Mouse (Mus musculus): ENCODE results near the gene Kcnab3.
A peak's percentile ranks its signal among the peaks of the same experiment; 100 is the strongest.
"Not testable (repeated sequence)": the region's sequence is repeated elsewhere in the genome, so short reads cannot be mapped to it uniquely, and the experiment has no call there.

The Kcnab3 gene

DNA sequence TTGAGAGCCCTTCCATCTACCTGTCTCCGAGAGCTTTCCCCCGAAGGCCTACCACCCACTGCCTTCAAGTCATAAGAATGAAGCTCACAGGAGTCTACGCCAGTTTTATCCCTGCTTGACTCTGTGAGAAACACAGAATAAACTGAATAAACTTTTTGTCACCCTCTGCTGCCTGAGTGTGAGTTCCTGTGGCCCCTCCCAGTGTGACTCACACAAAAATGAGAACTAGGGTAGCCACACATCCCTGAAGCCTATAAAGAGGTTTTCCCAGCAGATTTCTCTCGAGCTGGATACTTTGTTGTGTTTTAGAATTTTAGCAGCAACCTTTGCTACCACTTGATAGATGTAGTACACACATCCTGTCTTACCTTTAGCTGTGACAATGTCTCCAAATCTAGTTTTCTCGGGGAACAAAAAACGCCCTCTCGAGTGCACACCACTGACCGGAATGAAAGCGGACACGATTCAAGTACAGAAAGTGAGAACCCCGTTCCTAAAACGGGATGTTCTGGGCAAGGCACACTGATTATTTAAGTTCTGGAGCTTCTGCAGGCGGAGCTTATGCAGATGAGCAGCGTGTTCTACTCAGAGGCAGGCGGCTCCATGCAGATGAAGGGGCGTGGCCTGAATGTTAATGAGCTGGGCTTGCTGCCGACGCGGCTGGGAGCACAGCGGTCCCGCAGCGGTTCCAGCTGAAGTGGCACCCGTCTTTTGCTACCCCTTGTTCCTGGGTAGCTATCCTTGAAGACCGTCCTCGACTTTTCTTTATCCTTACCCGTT lies at the start of gene Kcnab3:
Gene Kcnab3 (plus strand): TSS at position 631 of the 780 bp plus-strand sequence.
- DNase-seq (ENCODE audit: low spot score): peak; percentile 82

DNA sequence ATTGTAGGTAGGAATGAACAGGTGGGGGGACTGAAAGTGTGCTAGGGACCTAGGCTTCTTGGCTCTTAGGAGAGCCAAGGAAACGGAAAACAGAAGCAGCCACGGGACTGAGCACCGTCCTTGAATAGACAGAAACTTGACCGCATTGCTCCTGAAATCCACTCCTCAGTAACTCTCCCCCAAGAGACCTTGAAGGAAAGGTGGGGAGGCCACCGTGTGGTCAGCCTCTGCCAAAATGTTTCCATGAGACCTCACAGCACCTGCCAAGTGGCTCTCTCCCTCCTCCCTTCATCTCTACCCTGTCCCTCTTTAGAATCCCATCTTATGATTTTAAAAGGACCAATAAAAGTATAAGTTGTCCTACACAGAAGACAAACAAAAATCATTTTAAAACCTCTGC lies 48.8 kb upstream of the Kcnab3 start:
- no peak for DNase-seq (ENCODE audit: low spot score)

DNA sequence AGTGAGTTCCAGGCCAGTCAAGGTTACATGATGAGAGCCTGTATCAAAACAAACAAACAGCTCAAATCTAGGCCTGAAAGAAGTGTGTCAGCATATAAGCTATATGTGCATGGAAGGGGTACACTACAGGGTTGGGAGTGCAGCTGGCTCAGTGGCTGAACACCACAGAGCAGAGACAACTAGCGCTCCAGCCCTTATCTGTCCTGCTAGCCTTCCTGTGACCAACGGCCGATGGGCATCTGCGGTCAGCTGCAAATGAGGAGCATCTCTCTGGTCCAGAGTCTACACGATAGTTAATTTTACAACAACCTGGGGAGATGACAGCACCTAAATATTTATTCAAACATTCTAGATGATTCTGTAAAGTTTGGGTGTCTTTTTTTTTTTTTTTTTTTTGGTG lies 34.9 kb upstream of the Kcnab3 start:
- DNase-seq (ENCODE audit: low spot score): no peak

DNA sequence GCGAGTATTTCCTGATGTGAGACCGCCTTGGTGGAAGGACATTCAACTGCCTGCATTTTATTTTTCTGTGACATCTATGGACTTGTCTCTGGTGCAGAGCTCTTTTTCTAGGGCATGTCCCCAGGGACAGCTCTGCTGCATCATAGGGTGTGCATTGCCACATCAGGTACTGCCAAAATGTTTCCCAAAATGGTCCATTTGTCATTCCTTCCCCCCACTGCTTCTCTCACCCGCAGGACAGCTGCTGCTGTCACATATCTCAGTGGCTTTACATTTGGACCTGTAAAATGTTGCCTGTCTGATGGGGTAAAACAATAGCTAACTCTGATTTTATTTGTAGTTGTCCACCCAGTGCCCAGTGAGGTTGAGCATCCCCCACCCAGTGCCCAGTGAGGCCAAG lies 30.8 kb upstream of the Kcnab3 start:
- DNase-seq (ENCODE audit: low spot score): no peak

DNA sequence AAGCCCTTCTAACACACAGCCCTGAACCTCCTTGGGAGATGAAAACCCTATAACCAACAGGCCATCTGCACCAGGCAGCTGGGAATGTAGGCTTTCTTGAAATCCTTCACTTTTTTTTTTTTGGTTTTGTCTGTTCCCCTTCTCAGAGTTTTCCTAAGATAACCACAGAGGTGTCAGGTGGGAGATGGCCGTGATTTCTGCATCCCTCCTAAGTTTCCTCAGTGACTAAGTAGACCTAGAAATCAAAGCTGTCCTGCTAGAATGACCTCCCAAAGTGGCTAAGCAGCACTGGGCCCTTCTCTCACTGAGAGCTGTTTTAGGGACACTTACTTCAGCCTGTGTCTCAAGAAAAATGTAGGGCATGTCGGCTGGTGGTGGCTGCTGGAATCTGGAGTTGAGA lies 28.3 kb upstream of the Kcnab3 start:
- DNase-seq (ENCODE audit: low spot score): no peak

DNA sequence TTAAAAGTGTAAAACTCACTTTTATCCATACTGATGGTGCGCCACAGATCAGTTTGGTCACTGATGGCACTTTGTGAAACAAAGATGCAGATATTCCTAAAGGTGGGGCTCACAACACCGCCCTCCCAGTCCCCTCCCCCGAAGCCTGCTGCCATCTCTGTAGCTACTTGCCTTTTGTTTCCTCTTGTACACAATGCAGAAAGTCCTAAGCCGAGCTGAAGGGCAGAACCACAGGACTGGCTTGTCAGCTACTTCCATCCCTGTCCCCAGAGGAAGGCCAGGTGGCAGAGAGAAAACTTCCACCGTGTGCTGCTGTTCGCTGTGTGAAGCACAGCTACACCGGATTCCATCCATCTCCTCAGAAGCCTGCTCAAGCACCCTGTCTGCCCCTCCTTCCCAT lies 27.8 kb upstream of the Kcnab3 start:
- DNase-seq (ENCODE audit: low spot score): no peak

DNA sequence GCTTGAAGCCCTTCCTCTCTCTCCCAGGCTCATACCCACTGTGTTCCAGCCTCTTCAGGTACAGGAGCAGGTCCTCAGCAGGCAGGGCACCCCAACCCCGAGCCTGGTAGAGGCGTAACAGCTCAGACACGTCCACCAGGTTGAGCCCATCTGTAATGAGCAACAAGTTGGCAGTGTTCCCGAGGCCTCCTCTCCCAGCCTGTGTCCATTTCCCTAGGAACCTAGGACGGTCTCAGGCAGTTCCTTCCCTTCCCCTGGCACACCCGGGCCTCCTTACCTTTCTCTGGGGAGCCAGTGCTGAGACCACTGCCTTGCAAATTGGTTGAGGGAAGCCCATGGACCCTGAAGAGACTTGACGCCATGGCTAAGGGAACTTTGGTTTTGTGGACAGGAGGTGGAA lies 23.2 kb upstream of the Kcnab3 start:
- no peak for DNase-seq (ENCODE audit: low spot score)

DNA sequence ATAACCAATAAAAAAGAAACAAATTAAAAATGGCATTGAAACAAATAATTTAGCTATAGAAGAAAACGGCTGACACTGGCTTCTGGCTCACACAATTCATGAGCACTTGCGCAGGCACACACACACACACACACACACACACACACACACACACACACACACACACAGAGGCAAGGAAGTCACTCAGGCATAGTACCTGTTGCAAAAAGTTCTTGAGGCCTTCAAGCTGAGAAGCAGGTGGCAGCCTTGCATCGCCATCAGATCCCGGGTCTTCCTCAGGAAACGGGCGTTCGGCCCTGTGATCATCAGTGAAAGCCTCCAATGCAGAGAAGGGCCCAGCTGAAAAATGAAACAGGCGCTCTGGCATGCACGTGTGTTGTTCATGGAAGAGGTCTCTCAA lies 20.8 kb upstream of the Kcnab3 start:
- DNase-seq (ENCODE audit: low spot score): no peak

DNA sequence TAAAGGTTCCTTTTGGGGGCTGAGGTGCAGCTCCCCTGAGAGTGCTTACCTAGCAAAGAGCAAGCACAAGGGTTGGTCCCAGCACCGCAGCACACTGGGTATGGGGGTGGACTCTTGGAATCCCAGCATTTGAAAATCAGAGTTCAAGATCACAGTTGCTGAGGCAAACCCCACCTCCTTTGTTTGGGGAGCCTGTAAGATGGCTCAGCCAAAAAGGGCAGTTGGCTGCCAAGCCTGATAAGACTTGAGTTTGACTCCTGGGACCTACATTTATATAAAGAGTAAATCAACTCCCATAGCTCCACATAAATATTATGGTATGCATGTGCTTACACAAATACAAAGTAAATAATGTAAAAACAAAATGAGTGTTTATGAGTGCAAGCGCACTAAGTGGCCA lies 20.0 kb upstream of the Kcnab3 start:
- DNase-seq (ENCODE audit: low spot score): no peak

DNA sequence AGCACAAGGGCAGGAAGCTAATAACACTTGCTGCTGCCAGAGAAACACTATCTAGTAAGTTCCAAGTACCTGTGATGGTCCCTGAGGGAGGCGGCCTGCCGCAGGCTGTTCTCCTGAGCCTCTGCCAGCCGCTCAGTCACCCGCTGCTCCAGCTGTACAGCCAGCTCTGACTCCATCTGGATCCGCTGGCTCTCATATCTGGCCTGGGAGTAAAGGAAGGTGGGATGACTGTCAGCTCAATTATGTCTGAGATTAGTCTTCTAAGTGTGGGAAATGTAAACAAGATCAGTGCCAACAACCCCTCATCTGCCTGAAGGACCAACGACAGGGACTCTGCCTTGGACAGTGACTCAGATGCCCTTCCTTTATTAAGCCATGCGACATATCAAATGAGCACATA lies 14.8 kb upstream of the Kcnab3 start:
- no peak for DNase-seq (ENCODE audit: low spot score)

DNA sequence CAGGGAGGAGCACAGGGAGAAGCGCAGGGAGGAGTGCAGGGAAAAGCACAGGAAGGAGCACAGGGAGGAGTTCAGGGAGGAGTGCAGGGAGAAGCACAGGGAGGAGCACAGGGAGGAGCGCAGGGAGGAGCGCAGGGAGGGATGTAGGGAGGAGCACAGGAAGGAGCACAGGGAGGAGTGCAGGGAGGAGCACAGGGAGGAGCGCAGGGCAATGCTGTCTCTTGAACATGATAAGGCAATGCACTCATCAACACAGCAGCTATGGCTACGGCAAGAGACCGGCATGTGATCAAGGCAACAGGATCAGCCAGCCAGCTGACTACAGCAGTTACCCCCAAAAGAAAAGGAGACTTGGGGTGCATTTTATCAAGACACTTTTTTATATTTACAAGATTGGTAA lies 9.7 kb upstream of the Kcnab3 start:
- no peak for DNase-seq (ENCODE audit: low spot score)

DNA sequence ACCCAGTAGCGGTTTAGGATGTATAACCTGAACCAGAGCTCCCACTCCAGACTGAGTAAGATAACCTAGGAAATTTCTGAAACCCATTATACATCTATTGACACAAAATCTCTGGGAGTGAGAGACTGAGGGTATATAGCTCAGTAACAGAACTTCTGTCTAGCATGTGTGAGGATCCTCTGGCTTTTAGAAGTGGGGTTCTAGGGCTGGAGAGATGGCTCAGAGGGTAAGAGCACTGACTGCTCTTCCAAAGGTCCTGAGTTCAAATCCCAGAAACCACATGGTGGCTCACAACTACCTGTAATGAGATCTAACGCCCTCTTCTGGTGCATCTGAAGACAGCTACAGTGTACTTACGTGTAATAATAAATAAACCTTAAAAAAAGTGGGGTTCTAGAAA lies 8.1 kb upstream of the Kcnab3 start:
- not testable (repeated sequence) for DNase-seq (ENCODE audit: low spot score)

DNA sequence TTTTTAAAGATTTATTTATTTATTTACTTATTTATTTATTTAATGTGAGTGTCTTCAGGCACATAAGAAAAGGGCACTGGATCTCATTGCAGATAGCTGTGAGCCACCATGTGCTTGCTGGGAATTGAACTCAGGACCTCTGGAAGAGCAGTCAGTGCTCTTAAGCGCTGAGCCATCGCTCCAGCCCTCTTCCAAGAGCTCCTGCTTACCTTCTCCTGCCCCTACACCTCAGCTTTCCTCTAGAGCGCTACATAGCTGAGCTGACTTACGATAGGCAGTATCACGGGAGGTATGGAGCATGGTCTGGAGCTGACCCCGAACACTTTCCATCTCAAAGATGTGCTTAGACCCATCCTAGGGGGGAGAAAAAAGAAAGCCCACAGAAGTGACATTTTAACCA lies 4.5 kb upstream of the Kcnab3 start:
- DNase-seq (ENCODE audit: low spot score): no peak

DNA sequence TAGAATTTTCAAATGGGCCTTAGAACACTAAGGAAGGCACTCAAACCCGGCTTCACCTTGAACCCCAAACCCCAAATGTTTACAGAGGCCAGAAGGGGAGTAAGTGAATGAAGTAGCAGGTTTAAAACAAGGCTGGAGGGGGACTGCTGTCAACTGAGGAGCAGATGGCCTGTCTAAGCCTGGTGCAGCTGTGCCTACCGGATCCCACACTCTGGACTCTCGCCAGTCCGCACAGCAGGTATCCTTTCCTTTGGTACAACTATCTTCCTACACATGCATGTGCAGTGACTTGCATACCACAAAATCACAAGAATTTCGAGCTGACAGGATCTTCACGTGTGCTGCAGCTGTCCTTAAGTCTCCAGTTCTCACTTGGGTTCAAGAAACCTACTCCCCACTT lies 4.0 kb upstream of the Kcnab3 start:
- no peak for DNase-seq (ENCODE audit: low spot score)

DNA sequence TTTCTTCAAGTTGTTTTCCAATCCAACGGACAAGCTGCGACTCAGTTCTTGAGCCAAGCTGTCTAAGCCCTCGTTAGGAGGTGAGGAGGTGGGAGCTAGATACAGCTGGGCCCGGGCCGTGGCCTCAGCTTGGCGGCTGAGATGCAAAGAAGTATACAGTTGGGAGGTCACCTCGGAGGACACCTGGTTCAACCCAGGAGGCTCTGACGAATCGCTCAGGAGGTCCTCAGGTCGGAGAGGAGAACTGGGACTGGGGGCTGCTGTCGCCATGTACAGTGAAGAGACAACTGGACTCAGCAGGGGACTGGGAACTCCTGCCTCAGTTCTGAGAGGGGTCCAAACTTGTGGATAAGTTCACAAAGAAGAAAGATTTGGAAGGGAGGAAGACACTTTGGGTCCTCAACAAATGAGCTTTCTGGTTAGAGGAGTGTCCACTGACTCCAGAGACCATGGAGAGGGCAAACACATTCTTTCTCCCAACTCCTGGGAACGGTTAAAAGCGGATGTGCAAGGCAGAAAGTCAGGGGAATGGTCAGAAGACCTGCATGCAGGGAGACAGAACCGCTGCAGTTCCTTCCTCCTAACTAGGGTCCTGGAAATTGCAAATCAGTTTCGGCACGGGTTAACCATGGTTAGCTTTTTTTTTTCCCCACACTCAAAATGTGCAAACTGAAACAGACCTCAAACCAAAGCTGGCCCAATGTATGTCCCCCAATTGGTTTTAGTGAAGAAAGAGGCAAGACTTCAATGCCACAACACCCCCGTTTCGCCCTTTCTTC lies 3.2 kb upstream of the Kcnab3 start:
- peak; percentile 21 for DNase-seq (ENCODE audit: low spot score)

DNA sequence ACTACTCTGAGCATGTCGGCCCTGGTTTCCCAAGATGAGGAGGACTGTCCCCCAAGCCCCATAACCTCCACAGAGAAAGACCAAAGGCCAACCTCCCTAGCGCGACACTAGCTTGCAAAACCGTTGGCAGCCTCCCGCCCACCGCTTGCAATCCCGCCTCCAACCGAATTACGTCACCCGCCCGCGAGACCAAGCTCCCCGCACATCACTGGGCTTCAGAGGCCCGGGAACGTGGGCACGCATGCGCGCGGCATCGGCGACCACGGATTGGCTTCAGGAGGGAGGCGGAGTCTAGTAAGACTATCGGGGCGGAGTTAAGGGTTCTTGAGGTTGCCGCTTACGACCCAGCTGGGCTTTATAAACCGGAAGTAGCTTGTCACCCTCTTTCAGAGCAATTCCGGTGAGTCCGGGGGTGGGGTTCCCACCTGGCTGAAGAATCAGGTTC lies 2.4 kb upstream of the Kcnab3 start, which contains the start of the genes Cntrob and Trappc1:
Gene Cntrob (minus strand): TSS at position 109 of the 445 bp plus-strand sequence.
Gene Trappc1 (plus strand): TSS at position 314 of the 445 bp plus-strand sequence.
- peak; percentile 100 for DNase-seq (ENCODE audit: low spot score)

DNA sequence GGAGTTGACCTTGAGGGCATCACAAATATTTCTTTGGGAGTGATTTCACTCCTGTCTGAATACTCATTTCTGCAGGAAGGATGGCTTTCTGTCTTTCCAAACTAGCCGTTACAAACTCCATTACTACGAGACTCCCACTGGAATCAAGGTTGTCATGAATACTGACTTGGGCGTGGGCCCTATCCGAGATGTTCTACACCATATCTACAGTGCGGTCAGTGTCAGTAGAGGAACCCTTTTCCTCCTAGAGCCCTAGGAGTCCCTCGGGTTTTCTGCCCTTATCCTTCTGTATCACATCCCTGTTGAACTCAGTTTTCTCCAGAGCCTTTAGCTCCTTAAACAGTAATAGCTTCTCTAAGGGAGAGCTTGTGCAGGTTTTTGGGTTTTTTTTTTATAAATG lies 1.3 kb upstream of the Kcnab3 start:
- no peak for DNase-seq (ENCODE audit: low spot score)

DNA sequence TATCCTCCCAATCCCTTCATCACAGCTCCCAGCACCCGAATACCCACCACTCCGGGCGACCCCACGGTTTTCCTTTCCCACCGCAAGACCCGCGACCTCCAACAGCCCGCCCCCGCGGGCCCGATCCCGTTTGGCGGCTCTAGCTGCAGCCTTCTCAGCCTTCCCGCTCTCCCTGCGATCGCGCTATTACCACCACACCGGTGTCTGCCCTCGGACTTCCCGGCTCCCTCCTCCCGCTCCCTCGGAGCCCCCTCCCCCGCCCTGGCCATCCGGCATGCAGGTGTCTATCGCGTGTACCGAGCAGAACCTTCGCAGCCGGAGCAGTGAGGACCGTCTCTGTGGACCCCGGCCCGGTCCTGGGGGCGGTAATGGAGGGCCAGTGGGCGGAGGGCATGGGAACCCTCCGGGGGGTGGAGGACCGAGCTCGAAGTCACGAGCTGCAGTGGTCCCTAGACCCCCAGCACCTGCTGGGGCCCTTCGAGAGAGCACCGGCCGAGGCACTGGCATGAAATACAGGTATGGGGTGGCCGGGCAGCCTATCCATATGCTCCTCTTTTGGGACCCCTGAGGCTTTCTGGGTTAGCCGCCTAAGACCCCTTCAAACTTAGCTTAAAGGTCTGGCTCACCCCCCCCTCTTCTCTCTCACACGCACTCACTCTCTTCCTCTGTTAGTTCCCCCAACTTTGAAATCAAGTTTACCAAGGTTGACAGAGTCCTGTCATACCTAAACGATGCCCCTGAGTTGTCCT lies 524 bp downstream of the Kcnab3 start:
- DNase-seq (ENCODE audit: low spot score): no peak

DNA sequence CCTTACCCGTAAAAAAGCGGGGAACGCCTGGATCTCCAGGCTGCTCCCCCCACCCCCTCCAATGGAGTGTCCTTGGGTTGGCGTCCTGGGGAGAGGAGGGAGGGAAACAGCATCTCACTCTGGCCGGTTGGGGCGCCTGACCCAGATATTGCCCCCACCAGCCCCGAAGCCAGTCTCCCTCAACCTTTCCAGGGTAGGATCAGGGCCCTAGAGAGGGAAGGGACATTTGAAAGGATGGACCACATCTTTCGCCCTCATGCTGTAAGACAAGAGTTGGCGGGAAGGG lies 1.0 kb downstream of the Kcnab3 start:
- DNase-seq (ENCODE audit: low spot score): no peak

DNA sequence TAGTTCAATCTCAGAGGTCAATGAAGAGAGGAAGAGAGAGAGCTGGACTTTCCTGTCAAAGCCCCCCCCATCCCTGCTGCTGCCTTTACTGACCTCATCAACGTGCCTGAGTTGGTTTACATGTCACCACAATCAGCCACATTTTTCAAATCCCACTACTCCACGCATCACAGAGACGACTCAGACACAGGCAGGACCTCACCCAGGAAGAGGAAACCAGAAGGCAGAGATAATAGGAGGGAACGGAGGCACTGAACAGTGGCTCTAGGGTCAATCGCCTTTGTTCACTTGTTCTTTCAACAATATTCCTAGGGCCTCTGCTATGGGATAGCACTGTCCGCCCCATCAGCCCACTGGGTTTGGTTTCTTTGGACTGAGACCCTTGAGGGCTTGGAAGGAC lies 1.6 kb downstream of the Kcnab3 start:
- no peak for DNase-seq (ENCODE audit: low spot score)

DNA sequence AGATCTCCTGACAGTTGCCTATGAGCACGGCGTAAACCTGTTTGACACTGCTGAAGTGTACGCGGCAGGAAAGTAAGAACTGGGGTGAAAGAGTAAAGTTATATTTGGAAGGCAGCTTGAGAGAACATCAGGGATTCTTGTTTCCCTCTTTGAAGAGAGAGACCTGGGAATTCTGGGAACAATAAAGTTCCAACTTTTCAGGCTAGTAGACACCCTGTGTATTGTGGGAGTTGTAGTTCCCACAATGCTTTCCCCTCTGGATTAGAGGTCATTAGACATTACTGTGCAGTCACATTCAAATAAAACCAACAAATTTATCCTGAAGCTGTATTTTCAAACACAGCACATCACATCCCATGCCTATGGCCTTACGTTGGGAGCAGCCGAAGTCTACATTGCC lies 2.5 kb downstream of the Kcnab3 start:
- DNase-seq (ENCODE audit: low spot score): no peak

DNA sequence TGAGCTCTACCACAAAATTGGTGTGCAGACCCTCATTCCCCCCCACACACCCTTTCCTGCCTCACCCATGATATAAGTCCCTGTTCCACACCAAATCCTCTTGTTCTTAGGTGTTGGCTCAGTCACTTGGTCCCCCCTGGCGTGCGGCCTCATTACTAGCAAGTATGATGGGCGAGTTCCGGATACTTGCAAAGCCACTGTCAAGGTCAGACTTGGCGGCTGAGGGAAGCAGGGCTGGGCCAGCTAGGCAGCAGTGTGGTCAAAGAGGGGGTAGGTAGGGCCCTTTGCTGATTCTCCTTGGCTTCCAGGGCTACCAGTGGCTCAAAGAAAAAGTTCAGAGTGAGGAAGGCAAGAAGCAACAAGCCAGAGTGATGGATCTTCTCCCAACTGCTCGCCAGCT lies 5.1 kb downstream of the Kcnab3 start:
- DNase-seq (ENCODE audit: low spot score): no peak

DNA sequence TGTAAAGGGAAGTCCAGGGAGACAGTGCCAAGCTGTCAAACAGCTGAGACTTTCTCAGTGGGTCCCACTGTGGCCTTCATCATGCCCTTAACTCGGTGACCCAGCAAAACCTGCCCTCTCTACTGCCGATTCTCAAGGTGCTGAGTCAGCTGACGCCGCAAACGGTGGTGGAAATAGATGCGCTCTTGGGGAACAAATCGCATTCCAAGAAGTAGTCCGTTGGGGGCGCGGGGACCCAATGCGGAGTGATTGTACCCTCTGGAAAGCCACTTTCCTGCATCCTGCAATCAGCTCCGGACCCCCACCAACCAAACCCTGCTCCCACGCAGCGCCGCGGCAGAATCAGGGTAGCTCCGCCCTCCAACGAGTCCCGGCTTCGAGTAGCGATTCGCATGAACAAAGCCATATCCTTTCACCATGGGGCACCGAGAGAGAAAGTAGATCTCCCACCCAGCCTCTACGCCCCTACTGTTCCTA lies 5.9 kb downstream of the Kcnab3 start:
- DNase-seq (ENCODE audit: low spot score): peak; percentile 74
